In genomic region chr1:63998139-63998538, GRCm38 (mm10) we compare ENCODE assay signal across 19 mouse cellular contexts.
DNase-seq lines count a peak whose midpoint lies in the region; ATAC-seq and TF ChIP-seq lines count a peak whose summit lies in the region.
"Had no signal": no experiment of that assay in that cellular context is flagged by ENCODE, and none has a peak within 500 bp of the region (broad histone marks: within the 10 kb centered on the region; RNA-seq: fewer than 3 reads in every experiment).

No protein-coding gene starts in this region.

- H3K4me2 ChIP-seq in intestine, postnatal 0 days (replicated peaks; ENCODE audit: low read depth), result no peak overlapping the region
- no peak overlapping the region for H3K4me2 ChIP-seq in intestine, embryonic 16.5 days (ENCODE audit: low read depth, low read length)
- H3K4me2 ChIP-seq: embryonic facial prominence, embryonic 15.5 days; hindbrain, embryonic 13.5 days; kidney, embryonic 15.5 days had no signal

- H3K9me3 ChIP-seq in intestine, postnatal 0 days (ENCODE audit: control insufficient read depth), result no peaks in the 10 kb centered on the region
- H3K9me3 ChIP-seq in intestine, embryonic 16.5 days (ENCODE audit: control insufficient read depth, low read length), result no peaks in the 10 kb centered on the region
- H3K9me3 ChIP-seq: embryonic facial prominence, embryonic 15.5 days; hindbrain, embryonic 13.5 days; kidney, embryonic 15.5 days; midbrain, embryonic 10.5 days had no signal

- no peak for TF ChIP-seq POLR2A in thymus, adult 2 months (IDR thresholded peaks at IDR 0.05; ENCODE audit: control insufficient read depth, extremely low read depth, insufficient read depth, low read length, poor library complexity)

- no peak overlapping the region for H3K9ac ChIP-seq in intestine, postnatal 0 days (ENCODE audit: low read depth, low read length)
- no peak overlapping the region for H3K9ac ChIP-seq in intestine, embryonic 16.5 days (ENCODE audit: low read depth, low read length)
- H3K9ac ChIP-seq: embryonic facial prominence, embryonic 15.5 days; hindbrain, embryonic 13.5 days; kidney, embryonic 15.5 days had no signal

- no peaks in the 10 kb centered on the region for H3K27me3 ChIP-seq in intestine, postnatal 0 days (replicated peaks; ENCODE audit: control insufficient read depth, insufficient read depth, low read length)
- no peaks in the 10 kb centered on the region for H3K27me3 ChIP-seq in intestine, embryonic 16.5 days (replicated peaks; ENCODE audit: control insufficient read depth, insufficient read depth, low read length)
- no peaks in the 10 kb centered on the region for H3K27me3 ChIP-seq in thymus, adult 2 months (ENCODE audit: control insufficient read depth, insufficient read depth, low read length)
- H3K27me3 ChIP-seq: embryonic facial prominence, embryonic 15.5 days; hindbrain, embryonic 13.5 days; kidney, embryonic 15.5 days had no signal

- H3K27ac ChIP-seq in intestine, postnatal 0 days (ENCODE audit: low read depth, low read length), result no peak overlapping the region
- H3K27ac ChIP-seq in intestine, embryonic 16.5 days (ENCODE audit: low read length), result no peak overlapping the region
- no peak overlapping the region for H3K27ac ChIP-seq in thymus, adult 2 months (ENCODE audit: control insufficient read depth, insufficient read depth, low read length)
- H3K27ac ChIP-seq: embryonic facial prominence, embryonic 15.5 days; hindbrain, embryonic 13.5 days; kidney, embryonic 15.5 days; macrophage; midbrain, embryonic 10.5 days had no signal

- no peaks in the 10 kb centered on the region; the same call in 1 of the 2 replicates for H3K4me1 ChIP-seq in intestine, postnatal 0 days (replicated peaks; ENCODE audit: control insufficient read depth, insufficient read depth, low read length)
- H3K4me1 ChIP-seq in intestine, embryonic 16.5 days (ENCODE audit: control insufficient read depth, insufficient read depth, low read length), result peaks cover 18% of the 10 kb centered on the region
- H3K4me1 ChIP-seq in thymus, adult 2 months (replicated peaks; ENCODE audit: control insufficient read depth, insufficient read depth, low read length), result peaks cover 32% of the 10 kb centered on the region

- no peak for ATAC-seq in CD4-positive, CD25-positive, alpha-beta regulatory T cell, adult 4 months
- no peak for ATAC-seq in intestine, postnatal 0 days
- ATAC-seq in intestine, embryonic 16.5 days, result no peak

- no peak overlapping the region for H3K4me3 ChIP-seq in intestine, postnatal 0 days (ENCODE audit: low read depth, low read length)
- no peak overlapping the region for H3K4me3 ChIP-seq in intestine, embryonic 16.5 days (ENCODE audit: low read length)
- no peak overlapping the region for H3K4me3 ChIP-seq in thymus, adult 2 months (ENCODE audit: control insufficient read depth, insufficient read depth, low read length)
- H3K4me3 ChIP-seq: embryonic facial prominence, embryonic 15.5 days; hindbrain, embryonic 13.5 days; kidney, embryonic 15.5 days; midbrain, embryonic 10.5 days had no signal

- no peaks in the 10 kb centered on the region for H3K36me3 ChIP-seq in intestine, postnatal 0 days (ENCODE audit: control insufficient read depth, insufficient read depth)
- no peaks in the 10 kb centered on the region for H3K36me3 ChIP-seq in intestine, embryonic 16.5 days (ENCODE audit: control insufficient read depth, insufficient read depth, low read length)
- no peaks in the 10 kb centered on the region for H3K36me3 ChIP-seq in thymus, adult 2 months (ENCODE audit: control insufficient read depth, insufficient read depth, low read length)
- H3K36me3 ChIP-seq: embryonic facial prominence, embryonic 15.5 days; hindbrain, embryonic 13.5 days; kidney, embryonic 15.5 days; midbrain, embryonic 10.5 days had no signal

- DNase-seq in CD4-positive, CD25-positive, alpha-beta regulatory T cell, adult 2 months (ENCODE audit: low read depth, low spot score), result peak; percentile 19
- peak; percentile 35 for DNase-seq in thymus, adult 2 months
- DNase-seq in thymus, adult 18-20 months, result no peak
- peak; percentile 44 for DNase-seq in thymus, postnatal 25 days
- no peak for DNase-seq in left cerebral cortex, adult 11 months (ENCODE audit: low spot score)
- DNase-seq: adrenal gland, adult 8-10 months; cerebellum, adult 9-11 months; heart, postnatal 10 days; lung, adult 18-20 months; retina, postnatal 1 day; right cerebral cortex, postnatal 4 days had no signal

- 56% methylated on average over 2 of the region's 2 CpGs for WGBS in intestine, postnatal 0 days
- 64% methylated on average over 2 of the region's 2 CpGs for WGBS in intestine, embryonic 16.5 days
- WGBS in thymus, adult 2 months, result 92% methylated on average over 2 of the region's 2 CpGs

- TF ChIP-seq CTCF in intestine, postnatal 0 days (IDR thresholded peaks at IDR 0.05; ENCODE audit: low read depth), result peak; percentile 44
- TF ChIP-seq CTCF in thymus, adult 2 months (IDR thresholded peaks at IDR 0.05; ENCODE audit: borderline replicate concordance, control insufficient read depth, extremely low read depth, insufficient read depth, low read length, poor library complexity), result no peak

Comparison
In these comparisons a context has a peak if more than half of its experiments do, and no peak if none do; other contexts are left out.
1. DNase-seq: peak in CD4-positive, CD25-positive, alpha-beta regulatory T cell, adult 2 months (single experiment), thymus, adult 2 months (single experiment) and thymus, postnatal 25 days (single experiment); none in thymus, adult 18-20 months (0 of 2) and left cerebral cortex, adult 11 months (single experiment).